Mouse (Mus musculus): Measurements from ENCODE around the gene Siglecf. TPM values are rescaled to one million over a fixed set of nuclear protein-coding genes. Genes with fewer than 3 reads are reported as not detected.
A peak's percentile ranks its signal among the peaks of the same experiment; 100 is the strongest.

The Siglecf gene
- polyA plus RNA-seq, 1 experiment from 2014 or later = 0.98 TPM

DNA sequence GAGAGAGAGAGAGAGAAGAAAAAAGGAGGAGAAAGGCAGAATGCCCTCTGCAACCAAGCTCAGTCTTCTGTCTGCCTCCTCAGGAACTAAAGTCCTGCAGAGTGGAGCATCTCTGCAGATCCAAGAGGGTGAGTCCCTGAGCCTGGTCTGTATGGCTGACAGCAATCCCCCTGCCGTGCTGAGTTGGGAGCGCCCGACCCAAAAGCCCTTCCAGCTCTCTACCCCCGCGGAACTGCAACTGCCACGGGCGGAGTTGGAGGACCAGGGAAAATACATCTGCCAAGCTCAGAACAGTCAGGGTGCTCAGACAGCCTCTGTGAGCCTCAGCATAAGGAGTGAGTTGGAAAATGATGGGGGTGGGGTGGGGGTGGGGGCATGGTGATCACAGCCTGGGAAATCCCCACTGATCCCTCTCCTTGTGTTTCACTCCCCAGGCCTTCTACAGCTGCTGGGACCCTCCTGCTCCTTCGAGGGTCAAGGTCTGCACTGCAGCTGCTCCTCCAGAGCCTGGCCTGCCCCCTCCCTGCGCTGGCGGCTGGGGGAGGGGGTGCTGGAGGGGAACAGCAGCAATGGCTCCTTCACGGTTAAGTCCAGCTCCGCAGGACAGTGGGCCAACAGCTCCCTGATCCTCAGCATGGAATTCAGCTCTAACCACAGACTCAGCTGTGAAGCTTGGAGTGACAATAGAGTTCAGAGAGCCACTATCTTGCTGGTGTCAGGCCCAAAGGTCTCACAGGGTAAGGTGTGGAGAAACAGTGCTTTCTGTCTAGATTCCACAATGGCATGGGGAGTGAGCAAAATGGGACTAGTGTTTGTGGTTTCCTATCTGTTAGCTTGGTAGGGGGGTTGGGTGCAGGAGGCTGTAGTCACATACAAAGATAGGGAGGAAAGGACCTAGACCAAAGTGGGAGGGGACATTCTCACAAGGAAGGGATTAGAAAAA, 4.0 kb downstream of the Siglecf start:
- ATAC-seq = no peak
- H3K27me3 ChIP-seq (replicated peaks; ENCODE audit: insufficient read depth, low read length) = no peaks in the 10 kb centered on the region
- H3K36me3 ChIP-seq (ENCODE audit: insufficient read depth, low read length) = no peaks in the 10 kb centered on the region
- DNase-seq (ENCODE audit: low spot score) = no peak
- H3K9me3 ChIP-seq (ENCODE audit: low read length) = no peaks in the 10 kb centered on the region
- H3K27ac ChIP-seq (ENCODE audit: low read length) = no peak overlapping the region
- H3K4me3 ChIP-seq (ENCODE audit: low read depth, low read length) = no peak overlapping the region
- 12% methylated on average over 11 of the region's 12 CpGs for WGBS
- TF ChIP-seq CTCF (IDR thresholded peaks at IDR 0.05) (no peak), EP300 (IDR thresholded peaks at IDR 0.05) (no peak)
- no peak overlapping the region for H3K4me2 ChIP-seq (replicated peaks; ENCODE audit: low read depth, low read length)
- H3K4me1 ChIP-seq (ENCODE audit: insufficient read depth, low read depth, low read length) = no peaks in the 10 kb centered on the region
- no peak overlapping the region for H3K9ac ChIP-seq (replicated peaks; ENCODE audit: low read depth)

DNA sequence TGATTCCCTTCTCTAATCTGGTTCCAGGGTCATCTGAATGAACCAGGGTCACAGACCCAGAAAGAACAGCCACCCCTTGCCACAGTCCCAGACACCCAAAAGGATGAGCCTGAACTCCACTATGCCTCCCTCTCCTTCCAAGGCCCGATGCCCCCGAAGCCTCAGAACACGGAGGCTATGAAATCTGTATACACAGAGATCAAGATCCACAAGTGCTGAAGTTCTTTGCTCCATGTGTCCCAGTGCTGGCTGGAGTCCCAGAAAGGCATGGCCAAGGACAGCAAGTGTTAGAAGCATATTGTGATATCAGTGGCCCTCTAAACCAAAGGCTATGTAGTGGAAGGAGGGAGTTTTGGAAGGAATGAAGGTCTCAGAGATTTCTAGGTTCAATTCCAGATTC, 7.4 kb downstream of the Siglecf start:
- Histone ChIP-seq H3K9me3 (ENCODE audit: low read length) (no peaks in the 10 kb centered on the region), H3K4me3 (ENCODE audit: low read depth, low read length) (no peak overlapping the region), H3K4me2 (replicated peaks; ENCODE audit: low read depth, low read length) (no peak overlapping the region), H3K27ac (ENCODE audit: low read length) (no peak overlapping the region), H3K27me3 (replicated peaks; ENCODE audit: insufficient read depth, low read length) (no peaks in the 10 kb centered on the region), H3K4me1 (ENCODE audit: insufficient read depth, low read depth, low read length) (no peaks in the 10 kb centered on the region), H3K9ac (replicated peaks; ENCODE audit: low read depth) (no peak overlapping the region), H3K36me3 (ENCODE audit: insufficient read depth, low read length) (no peaks in the 10 kb centered on the region)
- TF ChIP-seq CTCF (IDR thresholded peaks at IDR 0.05) (no peak), EP300 (IDR thresholded peaks at IDR 0.05) (no peak)
- 70% methylated on average over 3 of the region's 3 CpGs for WGBS
- no peak for ATAC-seq
- no peak for DNase-seq (ENCODE audit: low spot score)

DNA sequence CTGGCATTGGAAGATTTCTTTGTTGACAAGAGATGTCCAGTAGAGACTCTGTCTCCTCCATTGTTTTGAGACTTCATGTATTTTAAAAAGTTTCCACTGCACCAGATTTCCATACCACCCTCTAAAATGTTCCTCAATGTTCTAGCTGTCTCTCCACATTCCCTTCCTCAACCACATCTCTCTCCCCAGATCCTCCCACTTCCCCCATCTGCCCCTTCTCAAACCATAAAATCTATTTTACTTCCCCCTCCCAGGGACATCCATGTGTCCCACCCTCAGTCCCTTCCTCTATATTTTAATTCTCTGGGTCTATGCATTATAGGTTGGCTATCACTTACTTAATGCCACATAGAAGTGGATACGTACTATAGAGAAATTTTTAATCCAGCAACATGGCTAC, 10.3 kb downstream of the Siglecf start:
- Histone ChIP-seq H3K4me1 (ENCODE audit: insufficient read depth, low read depth, low read length) (no peaks in the 10 kb centered on the region), H3K27ac (ENCODE audit: low read length) (no peak overlapping the region), H3K27me3 (replicated peaks; ENCODE audit: insufficient read depth, low read length) (no peaks in the 10 kb centered on the region), H3K4me2 (replicated peaks; ENCODE audit: low read depth, low read length) (no peak overlapping the region), H3K9ac (replicated peaks; ENCODE audit: low read depth) (no peak overlapping the region), H3K36me3 (ENCODE audit: insufficient read depth, low read length) (no peaks in the 10 kb centered on the region), H3K9me3 (ENCODE audit: low read length) (no peaks in the 10 kb centered on the region), H3K4me3 (ENCODE audit: low read depth, low read length) (no peak overlapping the region)
- no peak for DNase-seq (ENCODE audit: low spot score)
- no peak for ATAC-seq
- WGBS = 81% methylated on average over 1 of the region's 1 CpGs
- no peak for TF ChIP-seq EP300 (IDR thresholded peaks at IDR 0.05)
- TF ChIP-seq CTCF (IDR thresholded peaks at IDR 0.05) = no peak

DNA sequence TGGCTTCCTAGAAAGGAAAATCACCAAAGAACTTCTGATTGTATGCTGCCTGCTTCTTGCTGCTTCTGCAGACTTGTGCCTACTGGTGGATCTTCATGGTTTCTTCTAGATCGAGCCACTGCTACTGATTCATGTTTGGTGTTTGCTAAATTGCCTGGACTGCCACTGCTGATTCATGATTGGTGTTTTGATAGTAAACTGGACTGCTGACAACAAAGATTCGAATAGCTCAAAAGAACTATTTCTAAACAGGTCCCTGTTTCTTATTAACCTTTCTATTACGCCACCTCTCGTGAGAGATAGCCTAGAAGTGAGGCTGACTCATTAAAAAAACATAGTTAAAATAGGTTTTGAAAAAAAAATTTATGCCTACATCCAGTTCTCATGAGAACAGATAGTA, 10.9 kb downstream of the Siglecf start:
- Histone ChIP-seq H3K4me1 (ENCODE audit: insufficient read depth, low read depth, low read length) (no peaks in the 10 kb centered on the region), H3K27me3 (replicated peaks; ENCODE audit: insufficient read depth, low read length) (no peaks in the 10 kb centered on the region), H3K4me3 (ENCODE audit: low read depth, low read length) (no peak overlapping the region), H3K27ac (ENCODE audit: low read length) (no peak overlapping the region), H3K36me3 (ENCODE audit: insufficient read depth, low read length) (no peaks in the 10 kb centered on the region), H3K9ac (replicated peaks; ENCODE audit: low read depth) (no peak overlapping the region), H3K9me3 (ENCODE audit: low read length) (no peaks in the 10 kb centered on the region), H3K4me2 (replicated peaks; ENCODE audit: low read depth, low read length) (no peak overlapping the region)
- DNase-seq (ENCODE audit: low spot score) = no peak
- no peak for ATAC-seq
- WGBS = 61% methylated on average over 4 of the region's 4 CpGs
- TF ChIP-seq EP300 (IDR thresholded peaks at IDR 0.05) (no peak), CTCF (IDR thresholded peaks at IDR 0.05) (no peak)

DNA sequence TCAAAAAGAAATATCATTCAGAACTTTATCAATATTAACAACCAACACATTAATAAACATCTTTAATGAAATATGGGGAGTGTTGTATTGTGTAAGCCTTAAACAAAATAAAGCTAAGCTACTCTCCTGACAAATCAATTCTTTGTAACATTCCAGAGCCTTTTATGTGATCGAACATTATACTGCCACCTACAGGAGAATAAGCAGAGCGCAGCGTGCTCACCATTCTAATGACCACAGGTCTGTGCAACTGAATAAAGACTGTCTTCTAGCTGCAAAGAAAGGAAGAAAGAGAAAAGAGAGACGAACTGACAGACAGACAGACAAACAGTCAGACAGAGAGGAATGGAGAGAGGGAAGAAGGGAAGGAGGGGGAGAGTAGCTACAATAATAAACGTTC, 27.1 kb downstream of the Siglecf start:
- Histone ChIP-seq H3K36me3 (ENCODE audit: insufficient read depth, low read length) (no peaks in the 10 kb centered on the region), H3K27ac (ENCODE audit: low read length) (no peak overlapping the region), H3K4me2 (replicated peaks; ENCODE audit: low read depth, low read length) (no peak overlapping the region), H3K4me1 (ENCODE audit: insufficient read depth, low read depth, low read length) (no peaks in the 10 kb centered on the region), H3K27me3 (replicated peaks; ENCODE audit: insufficient read depth, low read length) (no peaks in the 10 kb centered on the region), H3K9ac (replicated peaks; ENCODE audit: low read depth) (no peak overlapping the region), H3K9me3 (ENCODE audit: low read length) (no peaks in the 10 kb centered on the region), H3K4me3 (ENCODE audit: low read depth, low read length) (no peak overlapping the region)
- ATAC-seq = no peak
- peak; percentile 61 for DNase-seq (ENCODE audit: low spot score)
- no peak for TF ChIP-seq EP300 (IDR thresholded peaks at IDR 0.05)
- peak; percentile 81 for TF ChIP-seq CTCF (IDR thresholded peaks at IDR 0.05)
- WGBS = 13% methylated on average over 5 of the region's 5 CpGs

DNA sequence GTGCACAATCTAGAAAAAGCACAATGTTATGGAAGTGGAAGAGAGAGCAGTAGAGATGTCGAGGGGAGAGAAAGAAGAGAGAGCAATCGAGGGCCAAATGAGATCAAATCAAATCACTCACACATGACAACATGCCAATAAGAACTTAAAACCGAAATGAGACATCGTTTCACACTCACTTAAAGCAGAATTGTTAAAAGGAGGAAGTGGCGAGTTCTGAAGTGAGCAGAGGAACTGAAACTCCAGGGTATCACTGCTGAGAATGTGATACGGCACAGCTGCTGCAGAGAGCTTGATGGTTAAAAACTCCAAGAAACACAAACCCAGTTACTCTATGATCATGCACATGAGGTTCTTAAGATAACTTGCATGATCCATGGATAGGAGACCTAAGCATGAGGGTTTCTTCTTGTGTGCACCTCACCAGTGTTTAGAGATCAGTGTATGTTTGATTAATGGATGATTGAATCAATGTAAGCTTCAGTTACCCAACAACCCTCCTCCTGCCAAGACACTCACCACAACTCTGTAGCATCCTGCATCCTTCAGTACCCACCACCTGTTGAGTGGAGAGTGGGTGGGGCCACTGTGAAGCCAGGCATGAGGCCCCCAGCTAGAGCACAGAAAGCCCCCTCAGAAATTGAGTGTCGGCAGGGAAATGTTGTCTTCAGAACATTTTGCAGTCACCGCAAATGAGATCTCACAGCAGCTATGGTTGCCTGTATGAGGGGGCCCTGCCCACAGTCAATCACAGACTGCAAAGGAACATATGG, 41.4 kb downstream of the Siglecf start:
- no peak overlapping the region for H3K4me2 ChIP-seq (replicated peaks; ENCODE audit: low read depth, low read length)
- TF ChIP-seq CTCF (IDR thresholded peaks at IDR 0.05) (no peak), EP300 (IDR thresholded peaks at IDR 0.05) (no peak)
- no peak overlapping the region for H3K9ac ChIP-seq (replicated peaks; ENCODE audit: low read depth)
- H3K4me1 ChIP-seq (ENCODE audit: insufficient read depth, low read depth, low read length) = no peaks in the 10 kb centered on the region
- no peaks in the 10 kb centered on the region for H3K36me3 ChIP-seq (ENCODE audit: insufficient read depth, low read length)
- H3K27ac ChIP-seq (ENCODE audit: low read length) = no peak overlapping the region
- H3K9me3 ChIP-seq (ENCODE audit: low read length) = no peaks in the 10 kb centered on the region
- no peaks in the 10 kb centered on the region for H3K27me3 ChIP-seq (replicated peaks; ENCODE audit: insufficient read depth, low read length)
- ATAC-seq (no peak), DNase-seq (ENCODE audit: low spot score) (peak; percentile 15)
- WGBS = 66% methylated on average over 8 of the region's 8 CpGs
- no peak overlapping the region for H3K4me3 ChIP-seq (ENCODE audit: low read depth, low read length)
